Mouse (Mus musculus): ENCODE results near the gene Pnrc2. TPM values are rescaled to one million over a fixed set of nuclear protein-coding genes. Genes with fewer than 3 reads are reported as not detected.

Gene Pnrc2
- polyA plus RNA-seq, 1 experiment, result 28.6 TPM

DNA sequence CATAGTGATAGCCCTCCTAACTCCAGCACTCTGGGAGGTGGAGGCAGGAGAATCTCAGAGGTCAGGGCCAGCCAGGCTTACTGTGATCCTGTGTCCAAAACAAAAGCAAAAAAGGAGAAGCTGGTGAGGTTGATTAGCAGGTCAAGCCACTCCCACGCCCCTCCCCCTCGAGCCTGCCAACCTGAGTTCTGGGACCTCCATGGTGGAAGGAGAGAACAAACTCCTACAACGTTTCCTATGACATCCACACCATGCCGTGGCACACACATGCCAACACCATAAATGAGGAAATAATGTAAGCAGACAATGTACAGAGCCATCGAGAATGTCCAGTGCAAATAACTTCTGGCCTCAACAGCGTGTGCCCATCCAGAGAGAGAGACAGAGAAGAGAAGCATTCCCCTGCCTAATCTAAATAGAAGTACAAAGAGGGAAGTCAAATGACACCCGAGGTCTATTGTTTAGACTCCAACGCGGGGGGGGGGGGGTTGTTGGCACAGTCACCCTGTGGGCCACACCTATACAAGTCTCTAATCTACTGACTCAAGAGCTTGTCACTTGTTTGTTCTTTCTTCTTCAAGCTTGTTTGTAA is 2.4 kb upstream of the Pnrc2 start:
- DNase-seq, result no peak
- H3K4me1 ChIP-seq (replicated peaks; ENCODE audit: control insufficient read depth, insufficient read depth, low read length), result peaks cover 24% of the 10 kb centered on the region
- H3K27ac ChIP-seq (ENCODE audit: control insufficient read depth, insufficient read depth, low read length), result peak overlapping the region; percentile 70
- TF ChIP-seq CTCF (IDR thresholded peaks at IDR 0.05; ENCODE audit: borderline replicate concordance, control insufficient read depth, extremely low read depth, insufficient read depth, low read length, poor library complexity) (no peak), POLR2A (IDR thresholded peaks at IDR 0.05; ENCODE audit: control insufficient read depth, extremely low read depth, insufficient read depth, low read length, poor library complexity) (no peak)
- 0 out of 2 replicates have a peak overlapping the region, but pooled peaks have one; percentile 25 for H3K4me3 ChIP-seq (ENCODE audit: control insufficient read depth, insufficient read depth, low read length)
- no peaks in the 10 kb centered on the region for H3K27me3 ChIP-seq (ENCODE audit: control insufficient read depth, insufficient read depth, low read length)
- 5% methylated on average over 9 of the region's 9 CpGs for WGBS
- peaks cover 14% of the 10 kb centered on the region for H3K36me3 ChIP-seq (ENCODE audit: control insufficient read depth, insufficient read depth, low read length)

- Histone ChIP-seq H3K36me3 (ENCODE audit: control insufficient read depth, insufficient read depth, low read length) (peaks cover 18% of the 10 kb centered on the region), H3K27me3 (ENCODE audit: control insufficient read depth, insufficient read depth, low read length) (no peaks in the 10 kb centered on the region), H3K27ac (ENCODE audit: control insufficient read depth, insufficient read depth, low read length) (peak overlapping the region; percentile 70; the same call in 1 of the 2 replicates), H3K4me1 (replicated peaks; ENCODE audit: control insufficient read depth, insufficient read depth, low read length) (peaks cover 24% of the 10 kb centered on the region), H3K4me3 (ENCODE audit: control insufficient read depth, insufficient read depth, low read length) (no peak overlapping the region)
- TF ChIP-seq POLR2A (IDR thresholded peaks at IDR 0.05; ENCODE audit: control insufficient read depth, extremely low read depth, insufficient read depth, low read length, poor library complexity), result no peak
- no peak for TF ChIP-seq CTCF (IDR thresholded peaks at IDR 0.05; ENCODE audit: borderline replicate concordance, control insufficient read depth, extremely low read depth, insufficient read depth, low read length, poor library complexity)
- no peak for DNase-seq
- WGBS, result 13% methylated on average over 7 of the region's 7 CpGs
Measured at GRCm38 (mm10) chr4:135875546-135875945, 1.9 kb upstream of the Pnrc2 start.

- H3K27ac ChIP-seq (ENCODE audit: control insufficient read depth, insufficient read depth, low read length), result peak overlapping the region; percentile 26
- H3K36me3 ChIP-seq (ENCODE audit: control insufficient read depth, insufficient read depth, low read length), result peaks cover 22% of the 10 kb centered on the region
- H3K4me3 ChIP-seq (ENCODE audit: control insufficient read depth, insufficient read depth, low read length), result no peak overlapping the region
- WGBS, result 81% methylated on average over 10 of the region's 10 CpGs
- H3K4me1 ChIP-seq (replicated peaks; ENCODE audit: control insufficient read depth, insufficient read depth, low read length), result peaks cover 24% of the 10 kb centered on the region
- no peak for DNase-seq
- no peak for TF ChIP-seq CTCF (IDR thresholded peaks at IDR 0.05; ENCODE audit: borderline replicate concordance, control insufficient read depth, extremely low read depth, insufficient read depth, low read length, poor library complexity)
- TF ChIP-seq POLR2A (IDR thresholded peaks at IDR 0.05; ENCODE audit: control insufficient read depth, extremely low read depth, insufficient read depth, low read length, poor library complexity), result no peak
- H3K27me3 ChIP-seq (ENCODE audit: control insufficient read depth, insufficient read depth, low read length), result no peaks in the 10 kb centered on the region
Measured at GRCm38 (mm10) chr4:135874564-135875535, 1.2 kb upstream of the Pnrc2 start.

DNA sequence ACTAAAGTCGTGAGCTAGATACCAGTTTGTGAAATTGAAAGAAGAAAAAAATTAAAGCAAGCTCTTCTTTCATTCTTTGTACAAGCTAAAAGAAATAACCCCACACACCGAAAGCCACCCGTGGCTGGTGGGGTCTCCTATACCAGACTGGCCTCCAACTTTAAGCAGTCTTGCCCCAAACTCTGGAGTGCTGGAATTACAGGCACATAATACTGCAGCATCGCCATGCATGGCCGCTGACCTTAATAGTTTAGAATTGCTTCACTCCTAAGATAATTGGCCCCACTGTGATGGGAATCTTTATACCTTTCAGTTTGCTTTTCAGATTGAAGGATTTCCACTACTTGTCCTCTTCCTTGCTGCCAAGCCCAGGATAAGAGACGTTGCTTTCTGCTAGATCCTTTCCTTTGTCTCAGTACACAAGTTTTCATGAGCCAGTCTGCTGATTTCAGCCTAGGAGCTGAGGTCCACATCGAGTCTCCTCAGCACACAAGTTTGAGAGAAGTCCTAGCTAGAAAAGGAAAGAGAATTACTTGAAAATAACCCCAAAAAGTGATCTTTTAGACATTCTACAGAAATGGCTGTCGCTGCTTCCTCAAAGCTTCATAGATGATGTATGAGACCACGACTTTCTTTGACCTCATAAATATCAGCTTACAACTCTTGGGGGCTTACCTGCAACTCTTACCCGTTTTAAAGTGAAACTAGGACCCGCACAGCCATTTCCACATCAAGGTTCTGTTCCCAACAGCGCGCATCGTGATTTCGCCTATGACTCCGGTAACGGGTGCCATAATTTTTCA is 860 bp downstream of the Pnrc2 start:
- peak overlapping the region; percentile 86 for H3K27ac ChIP-seq (ENCODE audit: control insufficient read depth, insufficient read depth, low read length)
- no peak for TF ChIP-seq POLR2A (IDR thresholded peaks at IDR 0.05; ENCODE audit: control insufficient read depth, extremely low read depth, insufficient read depth, low read length, poor library complexity)
- no peak for TF ChIP-seq CTCF (IDR thresholded peaks at IDR 0.05; ENCODE audit: borderline replicate concordance, control insufficient read depth, extremely low read depth, insufficient read depth, low read length, poor library complexity)
- peaks cover 32% of the 10 kb centered on the region for H3K36me3 ChIP-seq (ENCODE audit: control insufficient read depth, insufficient read depth, low read length)
- DNase-seq, result no peak
- peaks cover 24% of the 10 kb centered on the region for H3K4me1 ChIP-seq (replicated peaks; ENCODE audit: control insufficient read depth, insufficient read depth, low read length)
- peak overlapping the region; percentile 70 for H3K4me3 ChIP-seq (ENCODE audit: control insufficient read depth, insufficient read depth, low read length)
- WGBS, result 3% methylated on average over 17 of the region's 17 CpGs
- no peaks in the 10 kb centered on the region for H3K27me3 ChIP-seq (ENCODE audit: control insufficient read depth, insufficient read depth, low read length)

DNA sequence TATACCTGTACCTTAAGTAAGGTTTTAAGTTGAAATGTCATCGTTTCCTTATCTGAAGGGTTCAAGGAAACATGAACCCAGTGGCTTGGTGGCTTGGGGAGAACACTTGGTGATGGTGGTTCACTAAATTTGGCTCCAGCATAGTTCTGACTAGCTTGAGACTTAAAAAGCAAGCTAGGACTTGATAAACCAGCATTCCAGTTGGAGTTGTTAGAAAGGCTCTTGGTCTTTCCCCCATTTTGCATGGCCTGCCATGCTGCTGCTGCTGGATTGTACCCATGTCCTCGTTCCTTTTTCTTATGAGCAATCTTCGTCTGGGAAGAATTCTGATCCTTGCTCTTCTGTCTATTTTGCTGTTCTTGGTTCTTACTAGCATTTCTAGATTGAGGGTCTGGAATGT is 1.6 kb downstream of the Pnrc2 start:
- 53% methylated on average over 3 of the region's 3 CpGs for WGBS
- Histone ChIP-seq H3K4me1 (replicated peaks; ENCODE audit: control insufficient read depth, insufficient read depth, low read length) (peaks cover 23% of the 10 kb centered on the region), H3K4me3 (ENCODE audit: control insufficient read depth, insufficient read depth, low read length) (no peak overlapping the region), H3K27ac (ENCODE audit: control insufficient read depth, insufficient read depth, low read length) (no peak overlapping the region), H3K36me3 (ENCODE audit: control insufficient read depth, insufficient read depth, low read length) (peaks cover 32% of the 10 kb centered on the region), H3K27me3 (ENCODE audit: control insufficient read depth, insufficient read depth, low read length) (no peaks in the 10 kb centered on the region)
- TF ChIP-seq POLR2A (IDR thresholded peaks at IDR 0.05; ENCODE audit: control insufficient read depth, extremely low read depth, insufficient read depth, low read length, poor library complexity), result no peak
- TF ChIP-seq CTCF (IDR thresholded peaks at IDR 0.05; ENCODE audit: borderline replicate concordance, control insufficient read depth, extremely low read depth, insufficient read depth, low read length, poor library complexity), result no peak
- no peak for DNase-seq
